Mouse (Mus musculus): ENCODE data around the gene H2-Q6. TPM values are rescaled to one million over a fixed set of nuclear protein-coding genes. Genes with fewer than 3 reads are reported as not detected.

H2-Q6 gene
- polyA plus RNA-seq (2012; rRNA removed; ENCODE audit: low replicate concordance) = 123 and 169 TPM in 2 replicates

GRCm38 (mm10) chr17:35424624-35425416 lies at the start of gene H2-Q6:
Gene H2-Q6, plus strand, starts transcription at chr17:35424850.

GRCm38 (mm10) chr17:35379369-35379728 lies 45.3 kb upstream of the H2-Q6 start, which contains the start of gene H2-Q4:
Gene H2-Q4, plus strand, starts transcription at chr17:35379617.

DNA sequence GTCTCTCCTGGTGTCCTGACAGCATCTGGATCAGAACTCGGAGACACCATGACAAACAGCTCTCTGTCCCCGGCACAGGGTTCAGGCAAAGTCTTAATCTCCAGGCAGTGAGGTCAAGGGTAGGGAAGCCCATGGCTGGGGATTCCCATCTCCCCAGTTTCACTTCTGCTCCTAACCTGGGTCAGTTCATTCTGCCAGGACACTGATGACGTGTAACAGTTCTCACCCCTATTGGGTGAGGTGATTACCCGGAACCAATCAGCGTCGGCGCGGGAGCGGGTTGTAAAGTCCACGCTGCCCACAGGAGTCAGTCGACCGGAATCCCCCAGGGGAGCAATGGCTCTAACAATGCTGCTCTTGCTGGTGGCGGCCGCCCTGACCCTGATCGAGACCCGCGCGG lies 14.2 kb downstream of the H2-Q6 start, which contains the start of gene H2-Q7:
TSS of gene H2-Q7 (plus strand) at position 271 of the 400 bp plus-strand sequence.

DNA sequence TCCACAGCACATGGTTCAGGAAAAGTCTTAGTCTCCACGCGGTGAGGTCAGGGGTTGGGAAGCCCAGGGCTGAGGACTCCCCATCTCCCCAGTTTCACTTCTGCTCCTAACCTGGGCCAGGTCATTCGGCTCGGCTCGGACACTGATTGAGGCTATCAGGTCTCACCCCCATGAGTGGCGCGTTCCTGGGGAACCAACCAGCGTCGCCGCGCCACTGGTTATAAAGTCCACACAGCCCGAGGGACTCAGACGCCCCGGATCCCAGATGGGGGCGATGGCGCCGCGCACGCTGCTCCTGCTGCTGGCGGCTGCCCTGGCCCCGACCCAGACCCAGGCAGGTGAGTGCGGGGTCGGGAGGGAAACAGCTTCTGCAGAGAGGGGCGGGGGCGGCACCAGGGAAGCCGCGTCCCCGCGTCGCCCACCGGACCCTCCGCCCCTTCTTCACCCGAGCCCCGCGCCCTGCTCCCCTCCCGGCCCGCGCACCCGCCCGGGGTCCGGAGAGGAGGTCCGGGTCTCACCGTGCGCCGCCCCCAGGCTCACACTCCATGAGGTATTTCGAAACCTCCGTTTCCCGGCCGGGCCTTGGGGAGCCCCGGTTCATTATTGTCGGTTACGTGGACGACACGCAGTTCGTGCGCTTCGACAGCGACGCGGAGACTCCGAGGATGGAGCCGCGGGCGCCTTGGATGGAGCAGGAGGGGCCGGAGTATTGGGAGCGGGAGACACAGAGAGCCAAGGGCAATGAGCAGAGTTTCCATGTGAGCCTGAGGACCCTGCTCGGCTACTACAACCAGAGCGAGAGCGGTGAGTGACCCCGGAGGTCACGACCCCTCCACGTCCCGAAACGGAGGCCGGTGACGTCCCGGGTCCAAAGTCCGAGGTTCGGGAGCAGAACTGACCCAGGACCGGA lies 45.4 kb downstream of the H2-Q6 start, which contains the start of gene H2-Q10:
TSS of gene H2-Q10 (plus strand) at position 248 of the 910 bp plus-strand sequence.

Other genes with a start within 250 kb of the H2-Q6 start
- gene Aif1, start 248.8 kb upstream of the H2-Q6 start, polyA plus RNA-seq (2012; rRNA removed; ENCODE audit: low replicate concordance) = 2.8 and 5.7 TPM in 2 replicates
- 48.2 and 60.4 TPM in 2 replicates for gene Lst1, start 236.4 kb upstream of the H2-Q6 start, polyA plus RNA-seq (2012; rRNA removed; ENCODE audit: low replicate concordance)
- gene Ltb, start 230.4 kb upstream of the H2-Q6 start, polyA plus RNA-seq (2012; rRNA removed; ENCODE audit: low replicate concordance) = 118 and 400 TPM in 2 replicates
- 7.1 and 9.9 TPM in 2 replicates for gene Tnf, start 222.8 kb upstream of the H2-Q6 start, polyA plus RNA-seq (2012; rRNA removed; ENCODE audit: low replicate concordance)
- 12.2 and 19.0 TPM in 2 replicates for gene Lta, start 219.5 kb upstream of the H2-Q6 start, polyA plus RNA-seq (2012; rRNA removed; ENCODE audit: low replicate concordance)
- gene Gm16181, start 204.0 kb upstream of the H2-Q6 start, polyA plus RNA-seq (2012; rRNA removed; ENCODE audit: low replicate concordance) = 0.80 and 4.0 TPM in 2 replicates
- 6.5 and 11.8 TPM in 2 replicates for gene Atp6v1g2, start 191.2 kb upstream of the H2-Q6 start, polyA plus RNA-seq (2012; rRNA removed; ENCODE audit: low replicate concordance)
- gene Nfkbil1, start 189.1 kb upstream of the H2-Q6 start, polyA plus RNA-seq (2012; rRNA removed; ENCODE audit: low replicate concordance) = 10.2 and 38.6 TPM in 2 replicates
- gene Ddx39b, start 183.1 kb upstream of the H2-Q6 start, polyA plus RNA-seq (2012; rRNA removed; ENCODE audit: low replicate concordance) = 265 and 272 TPM in 2 replicates
- 1,785 and 2,234 TPM in 2 replicates for gene H2-D1, start 162.1 kb upstream of the H2-Q6 start, polyA plus RNA-seq (2012; rRNA removed; ENCODE audit: low replicate concordance)
- 0.06 and 0.08 TPM in 2 replicates for gene H2-Q1, start 104.4 kb upstream of the H2-Q6 start, polyA plus RNA-seq (2012; rRNA removed; ENCODE audit: low replicate concordance)
- 2.9 and 3.9 TPM in 2 replicates for gene H2-Q2, start 82.6 kb upstream of the H2-Q6 start, polyA plus RNA-seq (2012; rRNA removed; ENCODE audit: low replicate concordance)
- gene H2-Q4, start 45.2 kb upstream of the H2-Q6 start, polyA plus RNA-seq (2012; rRNA removed; ENCODE audit: low replicate concordance) = 138 and 275 TPM in 2 replicates
- 529 and 618 TPM in 2 replicates for gene H2-Q7, start 14.3 kb downstream of the H2-Q6 start, polyA plus RNA-seq (2012; rRNA removed; ENCODE audit: low replicate concordance)
- gene H2-Q10, start 45.2 kb downstream of the H2-Q6 start, polyA plus RNA-seq (2012; rRNA removed; ENCODE audit: low replicate concordance) = 195 and 217 TPM in 2 replicates
- gene Pou5f1, start 81.2 kb downstream of the H2-Q6 start, polyA plus RNA-seq (2012; rRNA removed; ENCODE audit: low replicate concordance) = not detected in 2 replicates
- 9.0 and 13.1 TPM in 2 replicates for gene Tcf19, start 92.0 kb downstream of the H2-Q6 start, polyA plus RNA-seq (2012; rRNA removed; ENCODE audit: low replicate concordance)
- gene Cchcr1, start 92.2 kb downstream of the H2-Q6 start, polyA plus RNA-seq (2012; rRNA removed; ENCODE audit: low replicate concordance) = 5.8 and 6.5 TPM in 2 replicates
- 0.79 TPM in 1 of 2 replicates, not detected in the other for gene Psors1c2, start 108.4 kb downstream of the H2-Q6 start, polyA plus RNA-seq (2012; rRNA removed; ENCODE audit: low replicate concordance)
- 63.9 and 77.7 TPM in 2 replicates for gene Cdsn, start 127.3 kb downstream of the H2-Q6 start, polyA plus RNA-seq (2012; rRNA removed; ENCODE audit: low replicate concordance)
- not detected in 2 replicates for gene 2300002M23Rik, start 142.6 kb downstream of the H2-Q6 start, polyA plus RNA-seq (2012; rRNA removed; ENCODE audit: low replicate concordance)
- not detected in 2 replicates for gene Sfta2, start 176.7 kb downstream of the H2-Q6 start, polyA plus RNA-seq (2012; rRNA removed; ENCODE audit: low replicate concordance)
- not detected in 2 replicates for gene Gm9573, start 201.8 kb downstream of the H2-Q6 start, polyA plus RNA-seq (2012; rRNA removed; ENCODE audit: low replicate concordance)
- not detected in 2 replicates for gene Mucl3, start 218.8 kb downstream of the H2-Q6 start, polyA plus RNA-seq (2012; rRNA removed; ENCODE audit: low replicate concordance)
- gene Vars2, start 242.7 kb downstream of the H2-Q6 start, polyA plus RNA-seq (2012; rRNA removed; ENCODE audit: low replicate concordance) = 29.6 and 63.8 TPM in 2 replicates
- 29.5 and 31.8 TPM in 2 replicates for gene Gtf2h4, start 248.9 kb downstream of the H2-Q6 start, polyA plus RNA-seq (2012; rRNA removed; ENCODE audit: low replicate concordance)